Mouse (Mus musculus): ENCODE results near the gene Bcdin3d. TPM values are rescaled to one million over a fixed set of nuclear protein-coding genes. Genes with fewer than 3 reads are reported as not detected.

Gene Bcdin3d
- polyA plus RNA-seq, 1 experiment from 2014 or later = 17.0 TPM

GRCm38 (mm10) chr15:99471677-99472063 lies 2.9 kb downstream of the Bcdin3d start:
- H3K9ac ChIP-seq = no peak overlapping the region
- no peaks in the 10 kb centered on the region for H3K9me3 ChIP-seq
- 83% methylated on average over 14 of the region's 14 CpGs for WGBS
- no peaks in the 10 kb centered on the region for H3K27me3 ChIP-seq (replicated peaks)
- peaks cover 8% of the 10 kb centered on the region for H3K36me3 ChIP-seq
- H3K4me1 ChIP-seq = peaks cover 9% of the 10 kb centered on the region
- no peak overlapping the region for H3K4me2 ChIP-seq (replicated peaks)
- no peak overlapping the region for H3K27ac ChIP-seq
- H3K4me3 ChIP-seq = no peak overlapping the region
- no peak for ATAC-seq (ENCODE audit: low FRiP score, low read depth)

DNA sequence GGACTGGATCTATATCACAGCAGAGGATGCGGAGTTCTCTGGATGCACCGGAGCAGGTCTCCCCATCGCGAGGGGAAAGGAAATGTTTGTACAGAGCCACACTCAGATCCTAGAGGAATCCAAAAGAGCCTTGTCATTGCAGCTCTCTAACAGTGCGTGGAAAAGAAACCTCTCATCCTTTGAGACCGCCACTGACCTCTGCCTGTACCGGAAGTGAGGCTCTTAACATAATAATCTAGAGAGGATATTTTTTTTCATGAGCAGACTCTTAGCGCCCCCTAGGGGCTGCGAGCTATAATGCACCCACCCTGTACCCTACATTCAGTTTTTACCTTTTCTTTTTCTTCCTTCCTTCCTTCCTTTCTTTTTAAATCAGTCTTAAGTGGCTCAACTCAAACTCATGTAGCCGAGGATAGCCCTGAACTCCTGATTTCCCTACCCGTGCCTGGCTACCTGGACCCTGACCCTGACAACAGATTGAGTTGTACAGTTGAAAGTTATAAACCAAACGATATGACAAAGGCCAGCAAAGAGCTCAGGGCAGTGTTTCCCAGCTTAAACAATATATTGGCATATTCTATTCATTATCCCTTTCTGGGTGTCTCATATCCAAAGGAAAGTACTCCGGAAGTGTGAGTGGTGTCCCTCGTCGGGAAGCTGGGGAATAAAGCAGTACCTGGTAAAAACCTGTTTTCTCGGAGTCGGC lies 3.4 kb downstream of the Bcdin3d start:
- Histone ChIP-seq H3K4me2 (replicated peaks) (0 out of 2 replicates have a peak overlapping the region, but pooled peaks have one; percentile 6), H3K27ac (no peak overlapping the region), H3K9me3 (no peaks in the 10 kb centered on the region), H3K4me1 (peaks cover 9% of the 10 kb centered on the region), H3K36me3 (peaks cover 8% of the 10 kb centered on the region), H3K27me3 (replicated peaks) (no peaks in the 10 kb centered on the region), H3K9ac (no peak overlapping the region), H3K4me3 (no peak overlapping the region)
- no peak for ATAC-seq (ENCODE audit: low FRiP score, low read depth)
- WGBS = 66% methylated on average over 17 of the region's 17 CpGs

DNA sequence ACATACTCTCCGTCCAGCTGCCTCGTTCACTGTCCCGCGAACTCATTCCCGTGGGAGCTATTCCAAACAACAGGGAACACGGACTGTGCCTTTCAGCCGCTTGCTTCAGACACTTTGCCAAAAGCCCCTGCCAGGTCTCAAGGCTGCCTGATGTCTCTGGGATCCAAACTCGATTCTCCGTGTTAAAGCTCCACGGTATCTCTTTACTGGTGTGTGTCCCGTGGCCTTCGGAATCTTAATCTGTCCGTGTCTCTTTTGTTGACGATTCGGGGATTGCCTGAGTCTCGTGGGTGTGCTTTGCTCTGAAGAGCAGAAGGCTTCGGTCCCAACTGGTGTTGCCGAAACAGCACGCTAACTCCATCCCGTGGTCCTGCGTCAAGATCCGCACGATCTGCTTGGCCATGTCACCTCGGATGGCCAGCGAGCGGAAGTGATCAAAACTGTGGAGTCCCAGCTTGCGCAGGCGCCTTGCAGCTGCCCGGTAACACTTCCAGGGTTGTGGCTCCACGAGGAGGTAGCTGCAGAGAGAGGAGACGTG lies 4.2 kb downstream of the Bcdin3d start:
- Histone ChIP-seq H3K9me3 (no peaks in the 10 kb centered on the region), H3K27ac (no peak overlapping the region), H3K9ac (no peak overlapping the region), H3K4me1 (peaks cover 9% of the 10 kb centered on the region), H3K4me2 (replicated peaks) (no peak overlapping the region), H3K27me3 (replicated peaks) (no peaks in the 10 kb centered on the region), H3K4me3 (no peak overlapping the region), H3K36me3 (peaks cover 8% of the 10 kb centered on the region)
- no peak for ATAC-seq (ENCODE audit: low FRiP score, low read depth)
- WGBS = 92% methylated on average over 31 of the region's 31 CpGs

GRCm38 (mm10) chr15:99469736-99470135 lies 4.8 kb downstream of the Bcdin3d start:
- 94% methylated on average over 4 of the region's 4 CpGs for WGBS
- Histone ChIP-seq H3K4me2 (replicated peaks) (no peak overlapping the region), H3K4me1 (peaks cover 9% of the 10 kb centered on the region), H3K27me3 (replicated peaks) (no peaks in the 10 kb centered on the region), H3K27ac (no peak overlapping the region), H3K9ac (no peak overlapping the region), H3K4me3 (no peak overlapping the region), H3K36me3 (peaks cover 8% of the 10 kb centered on the region), H3K9me3 (no peaks in the 10 kb centered on the region)
- no peak for ATAC-seq (ENCODE audit: low FRiP score, low read depth)

- no peaks in the 10 kb centered on the region for H3K27me3 ChIP-seq (replicated peaks)
- H3K4me1 ChIP-seq = peaks cover 9% of the 10 kb centered on the region
- H3K4me2 ChIP-seq (replicated peaks) = no peak overlapping the region
- no peaks in the 10 kb centered on the region for H3K9me3 ChIP-seq
- ATAC-seq (ENCODE audit: low FRiP score, low read depth) = no peak
- H3K4me3 ChIP-seq = no peak overlapping the region
- 43% methylated on average over 3 of the region's 3 CpGs for WGBS
- H3K9ac ChIP-seq = no peak overlapping the region
- H3K27ac ChIP-seq = no peak overlapping the region
- H3K36me3 ChIP-seq = peaks cover 8% of the 10 kb centered on the region
Measured at GRCm38 (mm10) chr15:99469067-99469466, 5.5 kb downstream of the Bcdin3d start.

DNA sequence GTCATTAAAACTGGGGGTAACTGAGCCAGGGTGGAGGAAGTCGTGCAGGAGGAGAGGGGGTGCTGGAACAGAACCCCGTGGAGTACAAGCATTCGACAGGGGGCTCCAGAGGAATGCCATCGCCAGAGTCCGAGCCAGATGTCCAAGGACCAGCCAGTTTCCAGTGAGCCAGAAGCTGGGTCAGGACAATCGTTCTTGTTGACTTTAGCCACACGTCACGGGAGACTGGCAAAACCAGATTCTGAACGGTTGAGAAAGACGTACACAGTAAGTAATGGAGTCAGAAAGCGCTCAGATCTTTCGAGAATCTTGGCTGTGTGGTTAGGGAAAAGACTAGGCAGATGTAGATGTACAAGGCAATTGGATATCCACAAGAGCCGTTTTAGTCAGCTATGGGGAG lies 11.3 kb downstream of the Bcdin3d start:
- no peak overlapping the region for H3K4me3 ChIP-seq
- H3K36me3 ChIP-seq = no peaks in the 10 kb centered on the region
- no peak overlapping the region for H3K4me2 ChIP-seq (replicated peaks)
- H3K4me1 ChIP-seq = peaks cover 5% of the 10 kb centered on the region; the same call in 1 of the 2 replicates
- no peak overlapping the region for H3K9ac ChIP-seq
- no peak for ATAC-seq (ENCODE audit: low FRiP score, low read depth)
- H3K27me3 ChIP-seq (replicated peaks) = no peaks in the 10 kb centered on the region
- 67% methylated on average over 13 of the region's 13 CpGs for WGBS
- H3K27ac ChIP-seq = no peak overlapping the region
- no peaks in the 10 kb centered on the region for H3K9me3 ChIP-seq

GRCm38 (mm10) chr15:99457606-99458401 lies 16.7 kb downstream of the Bcdin3d start, which contains the start of gene Nckap5l:
TSS of gene Nckap5l (minus strand) at chr15:99457748.
- peak within 1 kb of the TSS; percentile 79 for H3K4me3 ChIP-seq
- H3K27me3 ChIP-seq (replicated peaks) = no peaks in the 10 kb centered on the region
- peak; percentile 96 for ATAC-seq (ENCODE audit: low FRiP score, low read depth)
- H3K4me2 ChIP-seq (replicated peaks) = peak within 1 kb of the TSS; percentile 86
- no peaks in the 10 kb centered on the region; the same call in 1 of the 2 replicates for H3K36me3 ChIP-seq
- H3K9me3 ChIP-seq = no peaks in the 10 kb centered on the region
- H3K9ac ChIP-seq = peak within 1 kb of the TSS; percentile 78
- 1% methylated on average over 45 of the region's 45 CpGs for WGBS
- H3K4me1 ChIP-seq = peaks cover 46% of the 10 kb centered on the region
- H3K27ac ChIP-seq = peak within 1 kb of the TSS; percentile 72

GRCm38 (mm10) chr15:99456963-99457605 lies 17.4 kb downstream of the Bcdin3d start:
- H3K27me3 ChIP-seq (replicated peaks) = no peaks in the 10 kb centered on the region
- no peaks in the 10 kb centered on the region for H3K9me3 ChIP-seq
- peak overlapping the region; percentile 79 for H3K4me3 ChIP-seq
- H3K9ac ChIP-seq = peak overlapping the region; percentile 78
- WGBS = under 1% methylated on average over 42 of the region's 43 CpGs
- peaks cover 49% of the 10 kb centered on the region for H3K4me1 ChIP-seq
- peak overlapping the region; percentile 72 for H3K27ac ChIP-seq
- H3K36me3 ChIP-seq = no peaks in the 10 kb centered on the region; the same call in 1 of the 2 replicates
- peak; percentile 80 for ATAC-seq (ENCODE audit: low FRiP score, low read depth)
- peak overlapping the region; percentile 86 for H3K4me2 ChIP-seq (replicated peaks)

GRCm38 (mm10) chr15:99456338-99456962 lies 18.1 kb downstream of the Bcdin3d start:
- ATAC-seq (ENCODE audit: low FRiP score, low read depth) = no peak
- Histone ChIP-seq H3K9me3 (no peaks in the 10 kb centered on the region), H3K4me2 (replicated peaks) (peak overlapping the region; percentile 86), H3K9ac (peak overlapping the region; percentile 78), H3K27me3 (replicated peaks) (no peaks in the 10 kb centered on the region), H3K36me3 (peaks cover 3% of the 10 kb centered on the region; the same call in 1 of the 2 replicates), H3K4me3 (peak overlapping the region; percentile 79), H3K27ac (peak overlapping the region; percentile 72), H3K4me1 (peaks cover 49% of the 10 kb centered on the region)
- WGBS = 16% methylated on average over 7 of the region's 7 CpGs

DNA sequence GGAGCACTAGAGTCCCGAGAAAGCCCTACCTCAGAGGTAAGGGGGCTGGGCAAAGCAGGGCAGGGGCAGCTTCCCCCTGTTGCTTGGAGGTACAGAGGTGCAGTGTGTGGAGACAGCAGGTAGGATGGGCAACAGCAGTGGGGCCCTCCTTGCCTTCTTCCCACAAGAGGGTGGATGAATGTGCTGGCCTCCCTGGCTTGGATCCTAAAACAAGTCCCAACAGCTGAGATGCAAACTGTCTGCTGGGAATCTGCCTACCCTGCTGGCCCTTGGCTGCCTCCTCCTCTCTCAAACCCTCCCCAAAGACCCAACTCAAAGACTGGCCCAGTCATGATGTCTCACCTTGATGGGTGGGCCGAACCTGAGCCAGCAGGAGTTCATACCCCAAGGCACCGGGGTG lies 19.1 kb downstream of the Bcdin3d start:
- Histone ChIP-seq H3K4me2 (replicated peaks) (peak overlapping the region; percentile 86), H3K27me3 (replicated peaks) (no peaks in the 10 kb centered on the region), H3K27ac (no peak overlapping the region), H3K4me3 (no peak overlapping the region), H3K9me3 (no peaks in the 10 kb centered on the region), H3K36me3 (peaks cover 3% of the 10 kb centered on the region; the same call in 1 of the 2 replicates), H3K4me1 (peaks cover 49% of the 10 kb centered on the region), H3K9ac (0 out of 2 replicates have a peak overlapping the region, but pooled peaks have one; percentile 13)
- ATAC-seq (ENCODE audit: low FRiP score, low read depth) = no peak
- WGBS = 78% methylated on average over 3 of the region's 3 CpGs

GRCm38 (mm10) chr15:99454585-99455279 lies 19.8 kb downstream of the Bcdin3d start:
- Histone ChIP-seq H3K9me3 (no peaks in the 10 kb centered on the region), H3K36me3 (peaks cover 3% of the 10 kb centered on the region; the same call in 1 of the 2 replicates), H3K9ac (0 out of 2 replicates have a peak overlapping the region, but pooled peaks have one; percentile 13), H3K4me2 (replicated peaks) (peak overlapping the region; percentile 86), H3K27me3 (replicated peaks) (no peaks in the 10 kb centered on the region), H3K4me1 (peaks cover 49% of the 10 kb centered on the region), H3K27ac (no peak overlapping the region), H3K4me3 (no peak overlapping the region)
- WGBS = 83% methylated on average over 7 of the region's 7 CpGs
- ATAC-seq (ENCODE audit: low FRiP score, low read depth) = no peak
